Mouse (Mus musculus): ENCODE results near the gene Fut7.

DNA sequence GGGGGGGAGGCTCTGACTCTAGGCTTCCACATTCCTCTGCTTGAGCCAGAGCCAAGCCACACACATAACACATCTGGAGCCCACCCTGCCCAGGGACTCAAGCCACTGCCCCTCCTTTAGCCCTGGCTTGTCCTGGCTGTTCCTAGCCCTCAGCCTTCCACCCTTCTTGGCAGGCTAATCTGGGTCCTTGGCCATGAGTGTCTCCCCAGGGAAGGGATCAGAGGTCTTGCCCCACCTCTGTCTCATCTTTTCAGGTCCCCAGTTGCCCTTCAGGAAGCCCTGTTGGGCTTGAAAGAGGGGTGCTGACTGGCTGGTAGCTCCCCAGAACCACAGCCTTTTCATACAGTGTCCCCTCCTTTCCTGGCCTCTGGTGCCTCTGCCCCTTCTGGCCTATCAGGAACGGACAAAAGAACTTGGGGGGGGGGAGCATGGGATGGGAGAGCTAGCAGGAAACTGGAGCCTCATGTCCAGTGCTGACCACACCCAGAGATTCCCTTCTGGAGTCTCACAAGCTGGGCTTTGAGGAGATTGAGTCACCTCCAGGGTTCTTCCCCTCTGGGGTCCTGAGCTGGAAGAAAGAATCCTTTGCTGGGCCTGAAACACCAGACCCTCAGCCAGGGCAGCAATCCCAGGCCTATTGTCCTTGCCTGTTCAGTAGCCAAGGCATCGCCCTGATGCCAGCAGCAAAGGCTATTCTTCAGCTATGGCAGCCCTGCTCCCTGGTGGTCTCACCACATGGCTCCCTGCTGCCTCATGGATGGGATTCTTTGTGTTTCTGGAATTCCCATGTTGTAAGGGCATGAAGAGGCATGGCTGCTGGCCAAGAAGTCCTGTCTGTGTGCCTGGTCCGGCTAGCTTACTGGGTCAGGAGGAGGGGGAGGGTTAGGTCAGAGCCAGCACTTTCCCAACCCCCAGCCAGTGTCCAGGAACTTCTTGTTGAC is 28.5 kb upstream of the Fut7 start:
- TF ChIP-seq POLR2A (IDR thresholded peaks at IDR 0.05; ENCODE audit: borderline replicate concordance, extremely low read depth, insufficient read depth, insufficient read length, poor library complexity, severe bottlenecking) (no peak), CTCF (IDR thresholded peaks at IDR 0.05; ENCODE audit: borderline replicate concordance, extremely low read depth, insufficient read depth, insufficient read length) (no peak)
